In genomic region chr7:123344079-123344780, GRCm38 (mm10) we compare ENCODE assay signal across 15 mouse cellular contexts.
"Had no signal": no experiment of that assay in that cellular context is flagged by ENCODE, and none has a peak within 500 bp of the region (broad histone marks: within the 10 kb centered on the region; RNA-seq: fewer than 3 reads in every experiment).

No protein-coding gene starts in this region.

- DNase-seq: kidney, adult 2 months; kidney, postnatal 36 days; liver, embryonic 13.5 days; liver, postnatal 0 days; lung, postnatal 14 days; spleen, adult 18-20 months; thymus, adult 2 months; thymus, postnatal 25 days had no signal

- H3K9me3 ChIP-seq: limb, embryonic 10.5 days; liver, embryonic 13.5 days; lung, embryonic 15.5 days; midbrain, embryonic 10.5 days; midbrain, embryonic 15.5 days; neural tube, embryonic 12.5 days had no signal

- H3K9ac ChIP-seq: liver, embryonic 13.5 days; liver, postnatal 0 days; lung, embryonic 15.5 days; midbrain, embryonic 15.5 days; neural tube, embryonic 12.5 days had no signal

- ATAC-seq: liver, postnatal 0 days; midbrain, embryonic 15.5 days had no signal

- H3K4me2 ChIP-seq: liver, embryonic 13.5 days; lung, embryonic 15.5 days; midbrain, embryonic 15.5 days; neural tube, embryonic 12.5 days had no signal

- H3K27me3 ChIP-seq: liver, embryonic 13.5 days; lung, embryonic 15.5 days; midbrain, embryonic 15.5 days; neural tube, embryonic 12.5 days had no signal

- H3K36me3 ChIP-seq: lung, embryonic 15.5 days; midbrain, embryonic 15.5 days; neural tube, embryonic 12.5 days had no signal

- H3K27ac ChIP-seq: left cerebral cortex, adult 2 months; limb, embryonic 10.5 days; liver, embryonic 13.5 days; lung, embryonic 15.5 days; macrophage; midbrain, embryonic 10.5 days; midbrain, embryonic 15.5 days; neural tube, embryonic 12.5 days had no signal

- H3K4me3 ChIP-seq: left cerebral cortex, adult 2 months; limb, embryonic 10.5 days; liver, embryonic 13.5 days; lung, embryonic 15.5 days; midbrain, embryonic 10.5 days; midbrain, embryonic 15.5 days; neural tube, embryonic 12.5 days had no signal
